Mouse (Mus musculus) heart, embryonic 13.5 days (tissue): ENCODE measurements around the gene Scarf2. TPM values are rescaled to one million over a fixed set of nuclear protein-coding genes. Genes with fewer than 3 reads are reported as not detected.

ENCODE experiments used
- ATAC-seq: fragments of 200-750 bp; cut with Nextera tagmentation; 2 replicates; pipeline ENCODE4 v1.8.0; 2017; ENCODE audit warnings: moderate TSS enrichment; ENCODE audit not compliant: insufficient number of reproducible peaks, low FRiP score, low TSS enrichment; ENCODE audit errors: extremely low read depth
- H3K27ac ChIP-seq: fragments of 300-500 bp; sonication (generic); replicated peaks from 2 replicates; pipeline ENCODE4 v1.5.1; 2015; ENCODE audit warnings: moderate library complexity, mild to moderate bottlenecking, inconsistent platforms
- H3K27me3 ChIP-seq: fragments of 300-500 bp; sonication (generic); replicated peaks from 2 replicates; pipeline ENCODE4 v1.6.1; 2015; ENCODE audit warnings: mild to moderate bottlenecking, inconsistent platforms
- H3K36me3 ChIP-seq: fragments of 300-500 bp; sonication (generic); 2 replicates; pipeline ENCODE4 v1.6.1; 2015; ENCODE audit warnings: mild to moderate bottlenecking, inconsistent platforms
- H3K4me1 ChIP-seq: fragments of 300-500 bp; sonication (generic); 2 replicates; pipeline ENCODE4 v1.6.1; 2015; ENCODE audit warnings: inconsistent platforms
- H3K4me2 ChIP-seq: fragments of 300-500 bp; sonication (generic); 2 replicates; pipeline ENCODE4 v1.6.1; 2015; ENCODE audit warnings: inconsistent platforms, mild to moderate bottlenecking, moderate library complexity
- H3K4me3 ChIP-seq: fragments of 300-500 bp; sonication (generic); 2 replicates; pipeline ENCODE4 v1.5.1; 2015; ENCODE audit warnings: moderate library complexity, mild to moderate bottlenecking, inconsistent platforms
- H3K9ac ChIP-seq: fragments of 300-500 bp; sonication (generic); 2 replicates; pipeline ENCODE4 v1.6.1; 2015; ENCODE audit warnings: inconsistent platforms, mild to moderate bottlenecking, moderate library complexity
- H3K9me3 ChIP-seq: fragments of 300-500 bp; sonication (generic); 2 replicates; pipeline ENCODE4 v1.6.1; 2016; ENCODE audit warnings: inconsistent platforms
- WGBS: fragments of 180-500 bp; shearing (Covaris S2); methylation state at CpG from one replicate; pipeline ENCODE4 v1.1.7; 2015; ENCODE audit warnings: mixed read lengths; 5-methylcytosine and 5-hydroxymethylcytosine counted together
- polyA plus RNA-seq: library from polyadenylated mRNA; unstranded; fragments of >200 nt; fragmentation: Nextera tagmentation; extraction: Ambion mirVana; gene quantifications from 2 replicates; pipeline ENCODE4 v1.2.1, GENCODE M21; 2015

Scarf2 gene
- 7.0 and 8.2 TPM in 2 replicates for polyA plus RNA-seq

DNA sequence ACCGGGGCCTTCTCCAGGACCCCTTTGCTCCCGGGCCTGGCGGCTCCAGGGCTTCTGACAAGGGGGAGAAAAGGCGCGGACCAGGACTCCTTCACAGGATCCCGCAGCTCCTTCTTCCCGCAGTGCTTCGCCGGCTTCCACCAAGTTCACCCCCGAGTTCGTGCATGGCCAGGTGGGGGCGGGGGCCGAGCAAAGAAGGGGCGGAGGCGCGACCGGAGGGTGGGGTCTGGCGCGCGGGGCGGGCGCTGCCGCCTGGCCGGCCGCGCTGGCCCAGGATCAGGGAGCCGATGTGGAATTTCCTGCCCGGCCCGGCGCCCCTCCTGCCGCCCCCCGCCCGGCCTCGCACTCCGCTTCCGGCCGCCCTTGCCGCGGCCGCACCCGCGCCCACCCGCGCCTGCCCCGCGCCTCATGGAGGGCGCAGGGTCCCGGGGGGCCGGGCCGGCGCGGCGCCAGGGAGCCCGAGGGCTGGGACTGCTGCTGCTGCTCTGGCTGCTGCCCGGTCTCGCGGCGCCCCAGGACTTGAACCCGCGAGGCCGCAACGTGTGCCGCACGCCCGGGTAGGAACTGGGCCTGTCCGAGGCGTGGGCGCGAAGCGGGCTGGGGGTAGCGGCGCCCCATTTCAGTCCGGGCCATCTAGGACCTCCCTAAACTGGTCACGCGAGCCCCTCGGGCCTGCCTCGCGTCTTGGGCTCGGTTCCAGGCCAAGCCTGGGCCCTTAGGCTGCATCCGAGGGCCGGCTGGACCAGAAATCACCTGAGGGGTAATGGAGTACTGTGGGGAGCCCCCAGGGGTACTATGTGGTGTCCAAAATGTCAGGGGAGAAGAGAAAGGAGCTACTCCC is at the start of gene Scarf2:
Gene Scarf2 (plus strand): TSS at position 312 of the 841 bp plus-strand sequence.
- H3K4me1 ChIP-seq, result peaks cover 52% of the 10 kb centered on the region
- peak within 1 kb of the TSS; percentile 91 for H3K27ac ChIP-seq
- peak within 1 kb of the TSS; percentile 84 for H3K4me2 ChIP-seq
- WGBS, result 2% methylated on average over 72 of the region's 81 CpGs
- peaks cover 18% of the 10 kb centered on the region for H3K36me3 ChIP-seq
- H3K27me3 ChIP-seq, result peaks cover 66% of the 10 kb centered on the region
- ATAC-seq, result peak; percentile 41
- H3K9ac ChIP-seq, result peak within 1 kb of the TSS; percentile 92
- H3K9me3 ChIP-seq, result no peaks in the 10 kb centered on the region
- peak within 1 kb of the TSS; percentile 74 for H3K4me3 ChIP-seq

DNA sequence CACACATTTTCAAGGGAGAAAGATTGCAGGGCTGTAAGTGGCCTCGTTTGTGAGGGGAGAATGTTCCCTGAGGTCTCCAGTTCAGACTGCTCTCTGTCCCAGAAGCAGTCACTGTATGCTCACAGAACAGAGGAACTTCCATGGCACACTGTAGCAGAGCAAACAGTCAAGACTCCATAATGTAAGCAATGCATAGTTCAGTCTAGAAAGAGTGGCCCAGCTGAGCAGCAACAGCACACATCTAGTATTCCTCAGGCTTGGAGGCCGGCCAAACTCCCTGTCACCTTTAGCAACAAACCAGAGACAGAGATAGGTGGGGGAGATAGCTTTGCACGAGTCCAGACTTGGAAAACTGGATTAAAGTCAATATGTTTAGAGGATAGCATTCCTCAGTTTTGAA is 44.1 kb upstream of the Scarf2 start:
- WGBS, result 12% methylated on average over 3 of the region's 3 CpGs
- Histone ChIP-seq H3K9ac (peak overlapping the region; percentile 37; the same call in 1 of the 2 replicates), H3K27me3 (peaks cover 4% of the 10 kb centered on the region; the same call in 1 of the 2 replicates), H3K4me3 (no peak overlapping the region), H3K27ac (peak overlapping the region; percentile 78), H3K4me1 (peaks cover 15% of the 10 kb centered on the region), H3K9me3 (no peaks in the 10 kb centered on the region), H3K4me2 (0 out of 2 replicates have a peak overlapping the region, but pooled peaks have one; percentile 2), H3K36me3 (no peaks in the 10 kb centered on the region)
- no peak for ATAC-seq

DNA sequence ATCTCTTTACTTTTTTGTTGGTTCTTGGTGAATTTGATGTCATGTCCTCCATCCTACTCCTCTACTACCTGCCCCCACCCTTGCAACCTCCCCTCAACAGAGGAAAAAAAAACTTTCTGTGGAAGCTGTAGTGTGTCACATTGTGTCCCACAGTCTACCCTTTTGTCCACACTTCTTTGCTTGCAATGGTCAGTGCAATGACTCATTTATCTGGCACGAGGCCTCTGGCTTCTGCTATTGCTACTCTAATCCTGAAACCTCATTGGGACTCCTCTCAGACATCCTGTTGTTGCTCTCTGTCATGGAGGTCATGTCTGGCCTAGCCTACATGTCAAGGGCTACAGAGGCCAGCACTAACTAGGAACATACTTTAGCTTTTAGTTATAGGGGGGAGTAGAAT is 43.4 kb upstream of the Scarf2 start:
- H3K27ac ChIP-seq, result peak overlapping the region; percentile 78
- 34% methylated on average over 1 of the region's 1 CpGs for WGBS
- ATAC-seq, result no peak
- H3K27me3 ChIP-seq, result 0 out of 2 replicates have a peak, but pooled peaks cover 4% of the 10 kb centered on the region
- no peaks in the 10 kb centered on the region for H3K9me3 ChIP-seq
- H3K4me1 ChIP-seq, result peaks cover 17% of the 10 kb centered on the region
- no peaks in the 10 kb centered on the region for H3K36me3 ChIP-seq
- no peak overlapping the region for H3K4me2 ChIP-seq
- no peak overlapping the region for H3K9ac ChIP-seq
- H3K4me3 ChIP-seq, result no peak overlapping the region

DNA sequence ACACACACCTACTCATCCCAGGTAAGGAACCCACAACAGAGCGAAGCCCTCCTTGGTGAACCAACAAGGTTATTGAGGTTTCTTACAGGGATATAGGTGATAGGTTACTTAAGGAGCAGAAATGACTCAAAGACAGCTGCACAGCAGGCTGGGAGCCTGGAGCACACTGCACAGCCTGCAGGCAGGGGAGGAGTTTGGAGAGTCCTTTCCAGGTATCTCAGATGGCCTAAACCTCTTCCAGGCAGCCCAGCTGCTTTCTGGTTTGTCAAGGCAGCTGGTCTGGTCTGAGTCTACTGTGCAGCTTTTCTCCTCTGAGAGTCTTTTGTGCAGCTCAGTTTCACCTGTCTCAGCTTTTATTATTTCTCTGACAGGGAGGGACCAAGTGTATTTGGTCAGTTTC is 39.3 kb upstream of the Scarf2 start:
- Histone ChIP-seq H3K36me3 (peaks cover 12% of the 10 kb centered on the region), H3K9ac (no peak overlapping the region), H3K27me3 (0 out of 2 replicates have a peak, but pooled peaks cover 4% of the 10 kb centered on the region), H3K4me3 (no peak overlapping the region), H3K9me3 (no peaks in the 10 kb centered on the region), H3K4me2 (no peak overlapping the region), H3K4me1 (peaks cover 37% of the 10 kb centered on the region), H3K27ac (no peak overlapping the region)
- WGBS, result 89% methylated on average over 1 of the region's 1 CpGs
- no peak for ATAC-seq

DNA sequence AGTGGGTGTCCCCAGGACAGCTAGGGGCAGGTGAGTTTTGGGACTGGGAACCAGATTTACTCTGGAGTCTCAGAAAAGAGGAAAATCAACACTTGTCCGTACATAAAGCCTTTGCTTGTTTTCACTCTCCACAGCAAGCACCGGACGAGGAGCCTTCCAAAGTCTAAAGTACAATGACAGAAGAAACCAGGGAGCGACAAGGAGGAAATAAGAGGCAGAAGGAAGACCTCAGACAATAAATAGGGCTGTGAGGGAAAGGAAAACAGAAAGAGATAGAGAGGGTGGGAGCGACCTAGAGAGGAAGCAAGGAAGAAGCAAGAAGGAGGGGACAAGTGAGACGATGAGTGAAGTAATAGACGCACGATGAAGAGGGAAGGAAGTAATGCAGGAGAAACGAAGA is 38.2 kb upstream of the Scarf2 start:
- H3K9ac ChIP-seq, result peak overlapping the region; percentile 92
- ATAC-seq, result no peak

DNA sequence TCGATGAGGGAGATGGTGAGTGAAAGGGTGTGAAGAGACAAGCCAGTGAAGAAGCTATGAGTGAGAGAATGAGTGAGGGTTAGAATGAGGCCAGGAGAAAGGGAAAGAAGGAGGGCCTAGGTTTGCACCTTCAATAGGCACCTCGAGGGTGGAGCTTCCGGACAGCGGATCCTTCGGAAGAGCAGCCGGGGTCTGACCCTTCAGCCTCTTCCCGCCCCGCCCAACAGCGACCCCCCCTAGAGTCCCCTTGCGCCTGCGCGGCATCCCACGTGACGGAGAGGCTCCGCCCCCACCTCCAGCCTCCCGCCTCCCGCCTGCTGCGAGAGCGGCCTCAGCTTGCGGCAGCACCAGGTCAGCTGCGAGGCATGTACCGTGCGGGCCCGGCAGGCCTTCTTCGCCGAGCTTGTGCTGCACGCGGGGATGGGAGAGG is 37.7 kb upstream of the Scarf2 start, which contains the start of gene Klhl22:
Gene Klhl22 (plus strand): TSS at position 275 of the 430 bp plus-strand sequence.
- Histone ChIP-seq H3K4me1 (peaks cover 32% of the 10 kb centered on the region), H3K9me3 (no peaks in the 10 kb centered on the region), H3K4me3 (peak within 1 kb of the TSS; percentile 70), H3K9ac (peak within 1 kb of the TSS; percentile 92), H3K36me3 (peaks cover 17% of the 10 kb centered on the region), H3K4me2 (peak within 1 kb of the TSS; percentile 92), H3K27ac (peak within 1 kb of the TSS; percentile 69), H3K27me3 (0 out of 2 replicates have a peak, but pooled peaks cover 4% of the 10 kb centered on the region)
- ATAC-seq, result peak; percentile 89
- under 1% methylated on average over 28 of the region's 28 CpGs for WGBS

More for the DNA sequence above, 38.2 kb upstream of the Scarf2 start:
- peaks cover 14% of the 10 kb centered on the region for H3K36me3 ChIP-seq
- no peaks in the 10 kb centered on the region for H3K9me3 ChIP-seq
- peak overlapping the region; percentile 69 for H3K27ac ChIP-seq
- H3K4me3 ChIP-seq, result peak overlapping the region; percentile 70
- peaks cover 30% of the 10 kb centered on the region for H3K4me1 ChIP-seq
- H3K27me3 ChIP-seq, result 0 out of 2 replicates have a peak, but pooled peaks cover 4% of the 10 kb centered on the region
- WGBS, result 37% methylated on average over 9 of the region's 9 CpGs
- H3K4me2 ChIP-seq, result peak overlapping the region; percentile 92

DNA sequence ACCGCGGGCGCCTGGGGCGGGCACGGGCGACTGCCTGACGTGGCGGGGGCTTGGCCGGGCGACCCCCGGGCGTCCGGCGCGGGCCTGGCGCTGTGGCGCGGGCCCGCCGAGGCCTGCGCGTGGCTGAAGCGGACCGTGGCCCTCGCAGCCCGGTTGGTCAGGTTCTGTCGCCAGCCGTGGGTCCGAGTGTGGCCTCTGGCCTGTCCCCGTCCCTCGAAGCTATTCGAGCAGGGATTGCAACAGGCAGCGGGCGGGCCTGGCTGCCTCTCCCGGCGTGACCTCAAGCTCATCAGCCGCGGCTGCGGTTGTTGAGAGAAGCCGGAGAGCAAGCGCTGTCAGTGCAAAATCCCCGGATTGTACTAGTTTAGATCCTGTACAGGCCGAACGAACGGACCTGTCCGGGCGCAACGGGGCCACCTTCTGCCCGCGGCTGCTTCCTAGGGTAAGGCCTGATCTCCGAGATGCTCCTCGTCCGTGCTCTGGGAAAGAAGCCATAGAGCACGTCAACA is 37.2 kb upstream of the Scarf2 start:
- H3K4me2 ChIP-seq, result peak overlapping the region; percentile 92
- H3K4me1 ChIP-seq, result peaks cover 35% of the 10 kb centered on the region
- peak overlapping the region; percentile 69 for H3K27ac ChIP-seq
- WGBS, result 1% methylated on average over 44 of the region's 54 CpGs
- 0 out of 2 replicates have a peak, but pooled peaks cover 4% of the 10 kb centered on the region for H3K27me3 ChIP-seq
- peak overlapping the region; percentile 92 for H3K9ac ChIP-seq
- no peaks in the 10 kb centered on the region for H3K9me3 ChIP-seq
- ATAC-seq, result peak; percentile 34; the same call in 1 of the 2 replicates
- H3K4me3 ChIP-seq, result peak overlapping the region; percentile 70
- peaks cover 20% of the 10 kb centered on the region for H3K36me3 ChIP-seq

DNA sequence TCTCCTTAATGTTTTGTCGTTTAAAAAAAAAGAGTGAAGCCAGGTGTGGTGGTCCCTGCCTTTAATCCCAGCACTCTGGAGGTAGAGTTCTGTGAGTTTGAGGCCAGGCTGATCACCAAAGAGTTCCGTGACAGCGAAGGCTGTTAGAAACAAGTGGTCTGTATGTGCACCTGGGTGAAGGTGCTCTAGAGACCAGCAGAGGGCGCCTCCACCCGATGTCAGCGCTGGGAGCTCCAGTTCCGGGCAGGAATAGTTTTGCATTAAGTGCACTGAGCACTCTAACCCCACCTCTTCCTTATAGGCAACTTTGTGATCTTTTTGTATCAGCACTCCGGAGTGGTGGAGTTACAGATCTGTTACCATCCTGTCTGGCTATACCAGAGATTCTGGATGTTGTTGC is 36.4 kb upstream of the Scarf2 start:
- Histone ChIP-seq H3K9ac (peak overlapping the region; percentile 92; the same call in 1 of the 2 replicates), H3K36me3 (peaks cover 27% of the 10 kb centered on the region), H3K27me3 (0 out of 2 replicates have a peak, but pooled peaks cover 4% of the 10 kb centered on the region), H3K9me3 (no peaks in the 10 kb centered on the region), H3K4me2 (peak overlapping the region; percentile 92), H3K27ac (no peak overlapping the region), H3K4me3 (peak overlapping the region; percentile 70), H3K4me1 (peaks cover 35% of the 10 kb centered on the region)
- ATAC-seq, result no peak
- 38% methylated on average over 8 of the region's 8 CpGs for WGBS

DNA sequence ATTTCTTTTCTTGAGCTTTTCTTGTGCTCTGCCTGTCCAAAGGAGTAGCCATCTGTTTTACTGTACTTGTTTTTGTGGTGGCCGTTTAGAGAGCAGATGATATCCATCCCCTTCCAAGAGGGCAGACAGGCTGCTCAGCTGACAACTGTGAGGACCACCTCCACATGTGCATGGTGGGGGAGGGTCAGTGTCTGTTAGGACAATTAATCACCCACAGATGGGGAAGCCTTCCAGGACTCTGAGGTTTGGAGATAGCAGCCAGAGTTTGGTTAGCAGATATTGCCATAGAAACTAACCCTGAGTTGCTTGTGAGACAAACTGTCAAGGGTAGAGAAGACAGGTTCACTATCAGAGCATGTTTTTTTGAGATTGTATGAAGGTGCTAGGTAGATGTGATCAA is 36.0 kb upstream of the Scarf2 start:
- peak overlapping the region; percentile 70; the same call in 1 of the 2 replicates for H3K4me3 ChIP-seq
- no peak overlapping the region for H3K27ac ChIP-seq
- H3K27me3 ChIP-seq, result 0 out of 2 replicates have a peak, but pooled peaks cover 4% of the 10 kb centered on the region
- no peak overlapping the region for H3K9ac ChIP-seq
- H3K9me3 ChIP-seq, result no peaks in the 10 kb centered on the region
- peak overlapping the region; percentile 92 for H3K4me2 ChIP-seq
- H3K4me1 ChIP-seq, result peaks cover 35% of the 10 kb centered on the region
- ATAC-seq, result no peak
- H3K36me3 ChIP-seq, result peaks cover 31% of the 10 kb centered on the region
- 44% methylated on average over 1 of the region's 1 CpGs for WGBS

DNA sequence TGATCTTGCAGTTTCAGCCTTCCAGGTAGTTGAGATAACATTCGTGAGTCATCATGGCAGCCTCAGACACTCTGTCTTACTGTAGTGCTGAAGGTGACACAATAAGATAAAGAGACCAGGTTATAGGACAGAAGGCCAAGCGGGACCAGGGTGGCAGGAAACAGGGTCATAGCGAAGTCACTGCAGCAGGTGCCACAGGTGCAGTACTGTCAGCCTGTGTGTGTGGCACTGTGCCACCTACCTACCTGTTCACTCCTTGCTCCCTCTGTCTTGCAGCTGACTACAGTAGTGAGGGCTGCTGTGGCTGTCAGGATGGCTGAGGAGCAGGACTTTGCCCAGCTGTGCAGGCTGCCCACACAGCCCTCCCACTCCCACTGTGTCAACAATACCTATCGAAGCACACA is 33.0 kb upstream of the Scarf2 start:
- no peaks in the 10 kb centered on the region for H3K27me3 ChIP-seq
- H3K9ac ChIP-seq, result no peak overlapping the region
- 66% methylated on average over 4 of the region's 4 CpGs for WGBS
- H3K27ac ChIP-seq, result no peak overlapping the region
- no peak overlapping the region for H3K4me3 ChIP-seq
- peaks cover 42% of the 10 kb centered on the region for H3K4me1 ChIP-seq
- H3K9me3 ChIP-seq, result no peaks in the 10 kb centered on the region
- no peak overlapping the region for H3K4me2 ChIP-seq
- peaks cover 56% of the 10 kb centered on the region for H3K36me3 ChIP-seq
- no peak for ATAC-seq

DNA sequence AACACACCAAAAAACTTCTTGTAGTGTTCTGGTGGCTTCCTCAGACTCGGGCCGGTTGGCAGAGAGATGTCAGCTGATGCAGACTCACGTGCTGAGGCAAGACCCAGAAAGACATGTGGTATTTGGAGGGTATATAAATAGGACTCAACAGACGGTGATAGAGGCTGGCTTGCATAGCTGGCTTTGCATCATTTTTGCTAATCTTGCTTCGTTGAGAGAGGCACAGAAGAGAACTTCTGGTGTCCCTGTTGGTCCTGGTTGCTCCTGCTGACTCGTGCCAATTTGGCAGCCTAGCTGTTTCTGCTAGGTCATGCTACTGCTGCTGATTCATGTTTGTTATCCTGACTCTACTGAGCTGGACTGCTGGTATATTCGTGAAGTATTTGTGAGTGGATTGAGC is 28.2 kb upstream of the Scarf2 start:
- ATAC-seq, result peak; percentile 69; the same call in 1 of the 2 replicates
- H3K36me3 ChIP-seq, result peaks cover 77% of the 10 kb centered on the region

More for the DNA sequence above, 28.2 kb upstream of the Scarf2 start:
- 44% methylated on average over 7 of the region's 7 CpGs for WGBS
- Histone ChIP-seq H3K27ac (peak overlapping the region; percentile 62), H3K4me3 (no peak overlapping the region), H3K4me2 (0 out of 2 replicates have a peak overlapping the region, but pooled peaks have one; percentile 16), H3K27me3 (no peaks in the 10 kb centered on the region), H3K4me1 (peaks cover 26% of the 10 kb centered on the region), H3K9me3 (no peaks in the 10 kb centered on the region), H3K9ac (no peak overlapping the region)
